Mouse (Mus musculus): ENCODE results near the gene Sgms1.

DNA sequence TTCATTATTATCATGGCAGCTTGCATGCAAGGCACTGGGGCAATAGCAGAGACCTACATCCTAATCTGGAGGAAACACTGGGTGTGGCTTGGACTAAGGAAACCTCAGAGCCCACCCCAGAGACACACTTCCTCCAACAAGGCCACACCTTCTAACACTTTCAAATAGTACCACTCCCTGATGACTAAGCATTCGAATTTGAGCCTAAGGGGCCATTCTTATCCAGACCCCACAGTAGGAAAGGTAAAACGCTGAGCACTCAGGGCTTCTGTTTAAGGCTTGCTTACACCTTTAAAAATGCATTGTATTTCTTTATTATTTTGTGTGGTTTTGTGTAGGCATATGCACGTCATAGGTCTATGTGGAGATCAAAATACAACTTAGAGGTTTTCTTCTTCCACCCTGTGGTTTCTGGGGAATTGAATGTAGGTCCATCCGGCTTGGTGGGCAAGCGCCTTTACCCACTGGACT, 217.0 kb downstream of the Sgms1 start:
- TF ChIP-seq CTCF (IDR thresholded peaks at IDR 0.05; ENCODE audit: control insufficient read depth, insufficient read depth, insufficient replicate concordance, low read depth, low read length) (no peak), POLR2A (IDR thresholded peaks at IDR 0.05; ENCODE audit: control insufficient read depth, low read depth, low read length) (no peak)

All from testis, adult 2 months (tissue).